Mouse (Mus musculus): ENCODE data around the gene Nanp. TPM values are rescaled to one million over a fixed set of nuclear protein-coding genes. Genes with fewer than 3 reads are reported as not detected.

Gene Nanp
- 18.4 and 23.7 TPM in 2 replicates for polyA plus RNA-seq (2012)

DNA sequence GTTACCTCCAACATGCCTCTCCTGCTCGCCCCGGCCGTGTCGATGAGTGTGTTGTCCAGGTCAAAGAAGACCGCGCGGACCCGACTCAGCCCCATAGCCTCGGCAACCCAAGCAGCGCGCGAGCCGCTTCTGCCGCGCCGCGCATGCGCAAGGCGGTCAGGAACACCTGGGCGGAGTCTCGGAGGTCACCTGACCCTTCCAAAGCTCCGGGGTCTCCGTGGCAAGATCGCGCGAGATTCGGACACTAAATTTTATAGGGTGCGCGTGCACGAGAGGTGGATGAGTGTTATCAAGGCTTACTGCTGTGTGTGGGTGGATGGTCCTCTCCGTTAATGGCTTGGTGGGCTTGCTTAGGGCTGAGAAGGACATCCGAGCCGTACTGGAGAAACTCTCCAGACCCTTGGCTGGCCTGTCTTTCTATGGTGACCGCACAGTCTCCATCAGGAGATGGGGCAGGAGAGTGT is at the start of gene Nanp, which contains the start of gene Ninl:
TSS of gene Nanp (minus strand) at position 167 of the 464 bp plus-strand sequence.
TSS of gene Ninl (minus strand) at position 151 of the 464 bp plus-strand sequence.
- no peak for TF ChIP-seq GATA1 (IDR thresholded peaks at IDR 0.05; ENCODE audit: low read length)

GRCm38 (mm10) chr2:151056637-151057036 is 17.4 kb upstream of the Nanp start:
- TF ChIP-seq GATA1 (IDR thresholded peaks at IDR 0.05; ENCODE audit: low read length) = no peak

- no peak for TF ChIP-seq GATA1 (IDR thresholded peaks at IDR 0.05; ENCODE audit: low read length)
These were observed 1.2 kb upstream of the Nanp start for GRCm38 (mm10) chr2:151040411-151040810.

DNA sequence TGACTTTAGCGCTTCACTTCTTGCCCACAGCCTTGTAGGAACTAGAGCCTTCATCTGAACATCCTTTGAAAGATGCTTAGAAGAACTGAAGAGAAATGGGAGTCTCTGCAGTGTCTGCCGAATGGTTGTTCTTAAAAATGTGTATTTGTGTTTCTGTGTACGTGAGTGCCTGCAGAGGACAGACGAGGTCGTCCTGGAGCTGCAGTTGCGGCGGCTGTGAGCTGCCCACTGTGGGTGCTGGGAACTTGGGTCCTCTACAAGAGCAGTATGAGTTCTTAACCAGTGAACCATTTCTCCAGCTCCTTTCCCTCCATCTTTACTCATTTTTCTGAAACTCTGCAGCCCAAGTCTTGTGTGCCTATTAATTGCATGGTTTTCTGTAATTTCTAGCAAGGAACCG is 528 bp upstream of the Nanp start:
- TF ChIP-seq GATA1 (IDR thresholded peaks at IDR 0.05; ENCODE audit: low read length) = no peak

GRCm38 (mm10) chr2:151038811-151039222 is 381 bp downstream of the Nanp start:
- TF ChIP-seq GATA1 (IDR thresholded peaks at IDR 0.05; ENCODE audit: low read length) = no peak

- no peak for TF ChIP-seq GATA1 (IDR thresholded peaks at IDR 0.05; ENCODE audit: low read length)
These were observed 1.2 kb downstream of the Nanp start for GRCm38 (mm10) chr2:151037876-151038552.

- no peak for TF ChIP-seq GATA1 (IDR thresholded peaks at IDR 0.05; ENCODE audit: low read length)
These were observed 1.9 kb downstream of the Nanp start for GRCm38 (mm10) chr2:151037292-151037691.

DNA sequence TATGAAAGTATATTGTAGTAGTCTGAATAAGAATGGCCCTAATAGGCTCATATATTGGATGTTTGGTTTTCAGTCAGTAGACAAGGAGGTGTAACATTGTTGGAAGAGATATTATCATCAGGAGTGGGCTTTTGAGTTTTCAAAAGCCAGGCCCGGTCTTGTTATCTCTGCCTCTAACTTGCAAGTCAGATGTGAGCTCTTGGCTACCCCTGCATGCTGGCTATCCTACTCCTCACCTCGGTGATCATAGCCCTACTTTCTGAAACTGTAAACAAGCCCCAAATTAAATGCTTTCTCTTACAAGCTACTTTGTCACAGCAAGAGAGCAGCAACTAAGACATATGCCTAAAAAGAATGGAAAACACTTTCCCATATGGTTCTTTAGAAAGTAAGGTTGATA is 2.5 kb downstream of the Nanp start:
- no peak for TF ChIP-seq GATA1 (IDR thresholded peaks at IDR 0.05; ENCODE audit: low read length)

DNA sequence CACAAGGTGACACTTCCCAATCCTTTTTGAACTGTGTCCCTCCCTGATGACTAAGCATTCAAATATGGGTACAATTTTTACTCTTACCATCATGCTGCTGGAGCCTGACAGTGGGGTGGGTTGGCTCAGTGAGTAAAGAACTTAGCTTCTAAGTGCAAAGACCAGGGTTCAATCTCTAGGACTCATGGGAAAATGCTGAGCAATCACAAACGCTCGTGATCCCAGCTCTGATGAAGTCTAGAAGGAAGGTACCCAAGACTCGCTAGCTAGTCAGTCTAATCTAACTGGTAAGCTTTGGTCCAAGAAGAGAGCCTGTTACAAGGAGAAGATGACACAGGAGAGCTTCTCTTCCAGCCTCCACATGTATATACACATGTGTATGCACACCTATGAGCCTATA is 4.8 kb downstream of the Nanp start:
- no peak for TF ChIP-seq GATA1 (IDR thresholded peaks at IDR 0.05; ENCODE audit: low read length)

GRCm38 (mm10) chr2:151021158-151021557 is 18.0 kb downstream of the Nanp start:
- no peak for TF ChIP-seq GATA1 (IDR thresholded peaks at IDR 0.05; ENCODE audit: low read length)

GRCm38 (mm10) chr2:151015316-151015715 is 23.9 kb downstream of the Nanp start:
- TF ChIP-seq GATA1 (IDR thresholded peaks at IDR 0.05; ENCODE audit: low read length) = no peak

DNA sequence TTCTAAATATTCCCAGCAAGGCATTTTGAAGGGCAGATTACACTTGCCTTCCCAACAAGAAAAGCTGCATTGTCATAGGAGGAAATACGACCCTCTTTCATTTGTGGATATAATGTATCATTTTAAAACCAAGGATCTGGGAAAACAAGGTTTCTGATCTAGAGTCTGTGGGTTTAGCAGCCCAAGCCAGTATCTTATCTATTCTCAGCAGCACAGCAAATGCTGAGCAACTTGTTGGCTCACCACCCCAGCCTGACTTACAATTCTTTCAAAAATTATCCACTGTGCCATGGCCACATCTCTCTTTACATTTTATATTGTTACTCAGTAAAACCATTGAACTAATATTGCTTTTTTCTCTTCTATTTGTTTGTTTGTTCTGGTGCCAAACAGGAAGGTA is 27.9 kb downstream of the Nanp start:
- peak; percentile 80 for TF ChIP-seq GATA1 (IDR thresholded peaks at IDR 0.05; ENCODE audit: low read length)

- TF ChIP-seq GATA1 (IDR thresholded peaks at IDR 0.05; ENCODE audit: low read length) = no peak
These were observed 29.6 kb downstream of the Nanp start for GRCm38 (mm10) chr2:151009515-151010085.

DNA sequence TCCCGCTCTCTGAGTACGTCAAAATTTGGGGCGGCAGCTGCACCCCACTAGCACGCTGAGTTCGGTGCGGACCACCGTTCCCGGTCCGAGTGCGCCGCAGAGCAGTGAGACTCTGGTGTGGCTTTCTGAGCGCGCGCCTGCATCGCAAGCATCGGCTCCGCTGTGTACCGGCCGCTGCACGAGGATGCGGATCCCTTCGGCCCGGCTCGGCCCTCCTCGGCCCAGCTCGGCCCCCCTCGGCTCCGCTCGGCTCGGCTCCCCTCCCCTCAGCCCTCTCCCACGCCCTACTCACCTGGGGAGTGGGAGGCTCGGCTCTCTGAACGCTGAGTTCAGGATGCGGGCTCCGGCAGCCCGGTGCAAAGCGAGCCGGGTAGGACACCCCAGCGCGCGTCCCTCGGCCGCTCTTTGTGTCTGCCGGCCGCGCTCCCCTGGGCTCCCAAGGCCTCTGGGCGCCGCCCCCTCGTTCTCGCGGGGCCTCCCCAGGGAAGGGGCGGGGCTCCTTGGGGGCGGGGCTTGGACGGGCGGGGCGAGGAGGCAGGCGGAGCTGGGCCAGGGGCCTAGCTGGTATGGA is 30.2 kb downstream of the Nanp start:
- TF ChIP-seq GATA1 (IDR thresholded peaks at IDR 0.05; ENCODE audit: low read length) = no peak

GRCm38 (mm10) chr2:151008517-151008932 is 30.7 kb downstream of the Nanp start:
- no peak for TF ChIP-seq GATA1 (IDR thresholded peaks at IDR 0.05; ENCODE audit: low read length)

- TF ChIP-seq GATA1 (IDR thresholded peaks at IDR 0.05; ENCODE audit: low read length) = no peak
These were observed 31.2 kb downstream of the Nanp start for GRCm38 (mm10) chr2:151008006-151008405.

Measured in G1E-ER4 (cell line).